Mouse (Mus musculus): Measurements from ENCODE around the gene Rnf31. TPM values are rescaled to one million over a fixed set of nuclear protein-coding genes. Genes with fewer than 3 reads are reported as not detected.

Rnf31 gene
- polyA plus RNA-seq, 1 experiment from 2014 or later: 8.5 TPM

DNA sequence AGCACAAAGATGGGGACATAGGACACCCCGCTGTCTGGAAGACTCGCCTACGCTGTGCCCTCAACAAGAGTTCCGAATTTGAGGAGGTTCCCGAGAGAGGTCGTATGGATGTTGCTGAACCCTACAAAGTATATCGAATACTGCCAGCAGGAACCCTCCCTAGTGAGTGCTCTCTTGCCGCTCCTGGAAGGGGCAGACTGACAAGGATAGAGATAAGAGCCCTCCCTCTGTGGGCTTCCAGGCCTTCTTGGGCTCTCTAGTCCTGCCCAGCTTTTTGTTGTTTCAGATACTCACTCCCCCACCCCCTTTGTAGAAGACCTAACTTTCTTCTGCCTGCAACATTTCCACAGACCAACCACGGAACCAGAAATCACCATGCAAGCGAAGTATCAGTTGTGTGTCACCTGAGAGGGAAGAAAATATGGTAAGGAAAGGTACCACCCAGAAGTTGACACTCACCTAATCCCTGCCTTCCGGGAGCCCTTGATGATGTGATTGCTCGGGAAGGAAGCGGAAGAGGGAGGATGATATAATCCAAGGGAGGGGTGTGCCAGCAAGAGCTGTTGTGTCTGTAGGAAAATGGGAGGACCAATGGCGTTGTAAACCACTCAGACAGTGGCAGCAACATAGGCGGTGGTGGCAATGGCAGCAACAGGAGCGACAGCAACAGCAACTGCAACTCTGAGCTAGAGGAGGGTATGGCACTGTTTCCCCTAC lies 14.4 kb downstream of the Rnf31 start:
- H3K27me3 ChIP-seq (ENCODE audit: insufficient read depth, low read length): no peaks in the 10 kb centered on the region
- DNase-seq: no peak
- peak overlapping the region; percentile 44 for H3K27ac ChIP-seq (ENCODE audit: low read depth)
- TF ChIP-seq CTCF (IDR thresholded peaks at IDR 0.05; ENCODE audit: low read depth): no peak
- no peak for TF ChIP-seq EP300 (IDR thresholded peaks at IDR 0.05; ENCODE audit: low read depth)
- H3K4me3 ChIP-seq (ENCODE audit: low read depth, low read length): peak overlapping the region; percentile 78
- peak overlapping the region; percentile 75 for H3K4me2 ChIP-seq (ENCODE audit: low read depth, low read length)
- ATAC-seq: no peak
- peak overlapping the region; percentile 96 for H3K9ac ChIP-seq (replicated peaks)
- peaks cover 81% of the 10 kb centered on the region for H3K36me3 ChIP-seq (replicated peaks; ENCODE audit: insufficient read depth, low read length)
- peaks cover 36% of the 10 kb centered on the region for H3K4me1 ChIP-seq (ENCODE audit: insufficient read depth)
- WGBS (ENCODE audit: insufficient replicate concordance): 74% methylated on average over 16 of the region's 16 CpGs
- no peaks in the 10 kb centered on the region for H3K9me3 ChIP-seq (ENCODE audit: low read length)

DNA sequence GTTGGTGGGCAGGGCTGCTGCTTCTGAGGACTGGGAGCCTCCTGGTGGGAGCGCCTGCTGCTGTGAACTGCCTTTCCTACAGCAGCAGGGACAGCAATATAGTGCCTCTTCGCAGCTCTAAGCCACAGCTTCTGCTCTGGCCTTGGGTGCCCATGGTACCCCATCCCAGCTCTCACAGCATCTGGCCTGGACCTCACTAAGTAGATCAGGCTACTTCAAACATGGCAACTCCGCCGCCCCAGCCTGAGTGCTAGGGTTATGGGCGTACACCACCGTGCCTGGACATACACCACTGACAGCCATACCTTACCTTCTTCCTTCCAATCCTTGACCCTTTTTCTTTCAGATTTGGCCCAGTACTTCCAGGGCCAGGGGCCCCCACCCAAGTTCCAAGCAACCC lies 16.8 kb downstream of the Rnf31 start:
- Histone ChIP-seq H3K36me3 (replicated peaks; ENCODE audit: insufficient read depth, low read length) (peaks cover 58% of the 10 kb centered on the region), H3K9me3 (ENCODE audit: low read length) (no peaks in the 10 kb centered on the region), H3K9ac (replicated peaks) (no peak overlapping the region), H3K4me3 (ENCODE audit: low read depth, low read length) (no peak overlapping the region), H3K27me3 (ENCODE audit: insufficient read depth, low read length) (no peaks in the 10 kb centered on the region), H3K4me2 (ENCODE audit: low read depth, low read length) (no peak overlapping the region), H3K27ac (ENCODE audit: low read depth) (no peak overlapping the region), H3K4me1 (ENCODE audit: insufficient read depth) (peaks cover 27% of the 10 kb centered on the region)
- ATAC-seq: no peak
- WGBS (ENCODE audit: insufficient replicate concordance): 95% methylated on average over 6 of the region's 6 CpGs
- DNase-seq: no peak
- TF ChIP-seq EP300 (IDR thresholded peaks at IDR 0.05; ENCODE audit: low read depth) (no peak), CTCF (IDR thresholded peaks at IDR 0.05; ENCODE audit: low read depth) (no peak)

DNA sequence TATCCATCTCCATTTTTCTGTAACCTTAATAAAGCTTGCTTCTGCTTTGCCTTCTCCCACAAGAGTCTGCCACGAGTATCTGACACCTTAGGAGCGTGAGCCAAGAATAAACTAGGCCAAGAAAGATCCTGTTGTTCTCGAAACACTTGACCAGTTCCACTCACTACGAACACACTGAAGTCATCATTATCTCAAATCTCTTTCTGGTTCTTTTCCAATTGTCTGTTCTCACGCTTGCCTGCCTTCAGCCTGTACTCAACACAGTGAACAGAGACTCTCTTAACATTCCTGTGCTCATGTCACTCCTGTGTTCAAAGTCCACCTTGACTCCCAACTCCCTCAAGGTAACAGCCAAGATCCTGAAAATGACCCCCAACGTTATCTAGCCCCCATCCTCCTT lies 21.8 kb downstream of the Rnf31 start:
- WGBS (ENCODE audit: insufficient replicate concordance): 59% methylated on average over 6 of the region's 6 CpGs

DNA sequence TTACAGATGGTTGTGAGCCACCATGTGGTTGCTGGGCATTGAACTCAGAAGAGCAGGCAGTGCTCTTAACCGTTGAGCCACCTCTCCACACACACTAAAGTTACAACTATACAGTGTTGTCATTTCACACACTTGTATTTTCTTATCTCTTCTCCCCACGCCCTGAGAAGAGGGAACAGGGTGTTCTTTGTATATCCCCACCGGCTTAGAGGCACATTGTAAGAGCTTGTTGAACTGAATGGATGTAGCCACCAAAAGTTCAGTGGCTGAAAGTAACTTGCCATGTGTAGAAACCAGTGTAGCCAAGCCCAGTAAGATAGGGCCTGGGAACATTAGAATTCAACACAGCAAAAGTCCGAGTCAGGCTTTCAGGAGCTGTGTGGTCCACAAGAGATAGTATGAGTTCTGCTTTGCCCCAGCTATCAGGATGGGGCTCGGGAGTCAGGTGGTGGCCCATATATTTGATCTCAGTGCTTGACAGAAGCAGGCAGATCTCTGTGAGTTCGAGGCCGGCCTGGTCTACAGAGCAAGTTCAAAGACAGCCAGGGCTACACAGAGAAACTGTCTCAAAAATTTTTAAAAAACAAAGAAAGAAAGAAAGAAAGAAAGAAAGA lies 23.2 kb downstream of the Rnf31 start:
- peaks cover 8% of the 10 kb centered on the region; the same call in 1 of the 2 replicates for H3K27me3 ChIP-seq (ENCODE audit: insufficient read depth, low read length)

More for the DNA sequence above, 21.8 kb downstream of the Rnf31 start:
- Histone ChIP-seq H3K4me1 (ENCODE audit: insufficient read depth) (peaks cover 15% of the 10 kb centered on the region), H3K4me2 (ENCODE audit: low read depth, low read length) (no peak overlapping the region), H3K27me3 (ENCODE audit: insufficient read depth, low read length) (0 out of 2 replicates have a peak, but pooled peaks cover 2% of the 10 kb centered on the region), H3K27ac (ENCODE audit: low read depth) (peak overlapping the region; percentile 31; the same call in 1 of the 2 replicates), H3K4me3 (ENCODE audit: low read depth, low read length) (no peak overlapping the region), H3K9ac (replicated peaks) (no peak overlapping the region), H3K9me3 (ENCODE audit: low read length) (no peaks in the 10 kb centered on the region), H3K36me3 (replicated peaks; ENCODE audit: insufficient read depth, low read length) (peaks cover 27% of the 10 kb centered on the region)
- DNase-seq (no peak), ATAC-seq (no peak)
- no peak for TF ChIP-seq EP300 (IDR thresholded peaks at IDR 0.05; ENCODE audit: low read depth)

DNA sequence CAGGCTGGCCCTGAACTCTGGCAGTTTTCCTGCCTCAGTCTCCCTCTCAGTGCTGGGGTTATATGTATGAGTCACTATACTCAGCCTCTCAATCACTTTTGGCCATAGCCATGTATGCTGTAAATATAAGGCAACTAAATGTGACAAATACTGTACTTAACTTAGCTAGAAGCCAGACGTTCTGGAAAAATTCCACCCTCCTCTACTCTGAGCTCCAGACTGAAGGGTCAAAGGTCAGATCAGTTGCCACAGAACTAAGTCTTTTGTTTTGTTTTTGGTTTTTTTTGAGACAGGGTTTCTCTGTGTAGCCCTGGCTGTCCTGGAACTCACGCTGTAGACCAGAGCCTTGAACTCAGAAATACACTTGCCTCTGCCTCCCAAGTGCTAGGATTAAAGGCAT lies 24.4 kb downstream of the Rnf31 start:
- H3K4me3 ChIP-seq (ENCODE audit: low read depth, low read length): no peak overlapping the region
- peaks cover 8% of the 10 kb centered on the region; the same call in 1 of the 2 replicates for H3K27me3 ChIP-seq (ENCODE audit: insufficient read depth, low read length)
- H3K36me3 ChIP-seq (replicated peaks; ENCODE audit: insufficient read depth, low read length): 0 out of 2 replicates have a peak, but pooled peaks cover 2% of the 10 kb centered on the region
- no peak overlapping the region for H3K9ac ChIP-seq (replicated peaks)
- 56% methylated on average over 2 of the region's 2 CpGs for WGBS (ENCODE audit: insufficient replicate concordance)
- H3K4me1 ChIP-seq (ENCODE audit: insufficient read depth): peaks cover 21% of the 10 kb centered on the region
- no peaks in the 10 kb centered on the region for H3K9me3 ChIP-seq (ENCODE audit: low read length)
- no peak for ATAC-seq
- no peak for DNase-seq
- H3K4me2 ChIP-seq (ENCODE audit: low read depth, low read length): no peak overlapping the region
- TF ChIP-seq CTCF (IDR thresholded peaks at IDR 0.05; ENCODE audit: low read depth) (no peak), EP300 (IDR thresholded peaks at IDR 0.05; ENCODE audit: low read depth) (no peak)
- H3K27ac ChIP-seq (ENCODE audit: low read depth): peak overlapping the region; percentile 48; the same call in 1 of the 2 replicates

More for the DNA sequence above, 23.2 kb downstream of the Rnf31 start:
- Histone ChIP-seq H3K4me3 (ENCODE audit: low read depth, low read length) (no peak overlapping the region), H3K4me1 (ENCODE audit: insufficient read depth) (peaks cover 21% of the 10 kb centered on the region), H3K27ac (ENCODE audit: low read depth) (peak overlapping the region; percentile 77), H3K4me2 (ENCODE audit: low read depth, low read length) (no peak overlapping the region), H3K36me3 (replicated peaks; ENCODE audit: insufficient read depth, low read length) (peaks cover 14% of the 10 kb centered on the region), H3K9me3 (ENCODE audit: low read length) (no peaks in the 10 kb centered on the region), H3K9ac (replicated peaks) (no peak overlapping the region)
- TF ChIP-seq CTCF (IDR thresholded peaks at IDR 0.05; ENCODE audit: low read depth) (peak; percentile 7; the same call in 1 of the 2 replicates), EP300 (IDR thresholded peaks at IDR 0.05; ENCODE audit: low read depth) (peak; percentile 94)
- WGBS (ENCODE audit: insufficient replicate concordance): 48% methylated on average over 7 of the region's 7 CpGs
- no peak for DNase-seq
- ATAC-seq: peak; percentile 81

DNA sequence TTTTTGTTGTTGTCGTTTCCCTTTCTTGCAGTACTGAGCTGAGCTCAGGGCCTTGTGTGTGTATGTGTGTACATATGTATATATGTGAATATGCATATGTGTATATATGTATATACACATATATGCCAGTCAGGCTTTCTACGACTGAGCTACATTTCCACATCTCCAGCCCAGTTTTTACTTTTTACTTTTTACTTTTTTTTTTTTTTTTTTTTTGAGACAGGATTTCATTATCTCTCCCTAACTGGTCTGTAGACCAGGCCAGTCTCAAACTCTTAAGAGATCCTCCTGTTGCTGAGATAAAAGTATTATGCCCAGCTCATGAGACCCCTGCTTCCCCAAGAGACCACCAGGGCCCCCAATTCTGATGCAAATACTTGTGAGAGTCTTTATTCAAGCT lies 25.3 kb downstream of the Rnf31 start:
- no peak overlapping the region for H3K4me3 ChIP-seq (ENCODE audit: low read depth, low read length)
- peaks cover 8% of the 10 kb centered on the region; the same call in 1 of the 2 replicates for H3K27me3 ChIP-seq (ENCODE audit: insufficient read depth, low read length)
- no peak for TF ChIP-seq CTCF (IDR thresholded peaks at IDR 0.05; ENCODE audit: low read depth)
- TF ChIP-seq EP300 (IDR thresholded peaks at IDR 0.05; ENCODE audit: low read depth): no peak
- 70% methylated on average over 2 of the region's 2 CpGs for WGBS (ENCODE audit: insufficient replicate concordance)
- H3K36me3 ChIP-seq (replicated peaks; ENCODE audit: insufficient read depth, low read length): no peaks in the 10 kb centered on the region
- H3K4me2 ChIP-seq (ENCODE audit: low read depth, low read length): no peak overlapping the region
- DNase-seq (no peak), ATAC-seq (no peak)
- no peak overlapping the region for H3K9ac ChIP-seq (replicated peaks)
- H3K9me3 ChIP-seq (ENCODE audit: low read length): no peaks in the 10 kb centered on the region
- H3K4me1 ChIP-seq (ENCODE audit: insufficient read depth): peaks cover 21% of the 10 kb centered on the region
- no peak overlapping the region; the same call in 1 of the 2 replicates for H3K27ac ChIP-seq (ENCODE audit: low read depth)
